Mouse (Mus musculus): ENCODE results near the gene Fbxl8. TPM values are rescaled to one million over a fixed set of nuclear protein-coding genes. Genes with fewer than 3 reads are reported as not detected.
"Not testable (repeated sequence)": the region's sequence is repeated elsewhere in the genome, so short reads cannot be mapped to it uniquely, and the experiment has no call there.

Gene Fbxl8
- polyA plus RNA-seq (2015; fragmentation: Nextera tagmentation; extraction: Ambion mirVana): 3.2 and 3.3 TPM in 2 replicates

GRCm38 (mm10) chr8:105264024-105264982 is at the start of gene Fbxl8, which contains the start of gene Tradd:
Fbxl8 (plus strand) TSS chr8:105264648.
Tradd (minus strand) TSS chr8:105264609.
- Histone ChIP-seq H3K4me2 (peak within 1 kb of the TSS; percentile 96), H3K9me3 (0 out of 2 replicates have a peak, but pooled peaks cover 6% of the 10 kb centered on the region), H3K27ac (replicated peaks) (no peak within 1 kb of the TSS), H3K9ac (peak within 1 kb of the TSS; percentile 88), H3K36me3 (no peaks in the 10 kb centered on the region), H3K4me1 (peaks cover 39% of the 10 kb centered on the region), H3K4me3 (peak within 1 kb of the TSS; percentile 84), H3K27me3 (replicated peaks) (peaks cover 85% of the 10 kb centered on the region)
- 0 out of 2 replicates have a peak, but pooled peaks have one; percentile 30 for ATAC-seq (ENCODE audit: extremely low read depth, insufficient number of reproducible peaks, low FRiP score, low TSS enrichment)
- WGBS: 1% methylated on average over 54 of the region's 54 CpGs

GRCm38 (mm10) chr8:105217926-105218522 is 46.4 kb upstream of the Fbxl8 start:
- H3K9me3 ChIP-seq: no peaks in the 10 kb centered on the region
- ATAC-seq (ENCODE audit: extremely low read depth, insufficient number of reproducible peaks, low FRiP score, low TSS enrichment): no peak
- H3K4me2 ChIP-seq: no peak overlapping the region
- peaks cover 34% of the 10 kb centered on the region for H3K36me3 ChIP-seq
- H3K4me1 ChIP-seq: no peaks in the 10 kb centered on the region
- 72% methylated on average over 5 of the region's 5 CpGs for WGBS
- no peaks in the 10 kb centered on the region for H3K27me3 ChIP-seq (replicated peaks)
- no peak overlapping the region for H3K4me3 ChIP-seq
- no peak overlapping the region for H3K27ac ChIP-seq (replicated peaks)
- H3K9ac ChIP-seq: no peak overlapping the region

- WGBS: 68% methylated on average over 7 of the region's 7 CpGs
- H3K4me2 ChIP-seq: peak overlapping the region; percentile 82
- no peak for ATAC-seq (ENCODE audit: extremely low read depth, insufficient number of reproducible peaks, low FRiP score, low TSS enrichment)
- H3K36me3 ChIP-seq: no peaks in the 10 kb centered on the region
- peak overlapping the region; percentile 87; the same call in 1 of the 2 replicates for H3K9ac ChIP-seq
- H3K27me3 ChIP-seq (replicated peaks): no peaks in the 10 kb centered on the region
- no peaks in the 10 kb centered on the region for H3K9me3 ChIP-seq
- peak overlapping the region; percentile 92; the same call in 1 of the 2 replicates for H3K27ac ChIP-seq (replicated peaks)
- no peak overlapping the region for H3K4me3 ChIP-seq
- H3K4me1 ChIP-seq: peaks cover 18% of the 10 kb centered on the region
Observed at GRCm38 (mm10) chr8:105223850-105224249, 40.6 kb upstream of the Fbxl8 start.

GRCm38 (mm10) chr8:105224413-105225271 is 39.8 kb upstream of the Fbxl8 start, which contains the start of gene D230025D16Rik:
D230025D16Rik (plus strand) TSS chr8:105225145.
- Histone ChIP-seq H3K36me3 (no peaks in the 10 kb centered on the region), H3K9me3 (no peaks in the 10 kb centered on the region), H3K4me2 (peak within 1 kb of the TSS; percentile 82), H3K4me1 (peaks cover 18% of the 10 kb centered on the region), H3K27ac (replicated peaks) (peak within 1 kb of the TSS; percentile 92), H3K9ac (peak within 1 kb of the TSS; percentile 87), H3K4me3 (peak within 1 kb of the TSS; percentile 70), H3K27me3 (replicated peaks) (no peaks in the 10 kb centered on the region)
- WGBS: 3% methylated on average over 34 of the region's 34 CpGs
- peak; percentile 89; the same call in 1 of the 2 replicates for ATAC-seq (ENCODE audit: extremely low read depth, insufficient number of reproducible peaks, low FRiP score, low TSS enrichment)

GRCm38 (mm10) chr8:105225272-105225593 is 39.2 kb upstream of the Fbxl8 start:
- peak overlapping the region; percentile 82 for H3K4me2 ChIP-seq
- under 1% methylated on average over 27 of the region's 27 CpGs for WGBS
- H3K4me1 ChIP-seq: peaks cover 18% of the 10 kb centered on the region
- no peaks in the 10 kb centered on the region for H3K36me3 ChIP-seq
- no peaks in the 10 kb centered on the region for H3K9me3 ChIP-seq
- ATAC-seq (ENCODE audit: extremely low read depth, insufficient number of reproducible peaks, low FRiP score, low TSS enrichment): no peak; the same call in none of the 2 replicates
- H3K4me3 ChIP-seq: peak overlapping the region; percentile 70
- no peaks in the 10 kb centered on the region for H3K27me3 ChIP-seq (replicated peaks)
- peak overlapping the region; percentile 87 for H3K9ac ChIP-seq
- peak overlapping the region; percentile 92 for H3K27ac ChIP-seq (replicated peaks)

- H3K27ac ChIP-seq (replicated peaks): peak overlapping the region; percentile 92; the same call in 1 of the 2 replicates
- peak overlapping the region; percentile 70 for H3K4me3 ChIP-seq
- WGBS: 25% methylated on average over 6 of the region's 6 CpGs
- ATAC-seq (ENCODE audit: extremely low read depth, insufficient number of reproducible peaks, low FRiP score, low TSS enrichment): no peak
- no peaks in the 10 kb centered on the region for H3K36me3 ChIP-seq
- peak overlapping the region; percentile 82 for H3K4me2 ChIP-seq
- peaks cover 21% of the 10 kb centered on the region for H3K4me1 ChIP-seq
- H3K9ac ChIP-seq: peak overlapping the region; percentile 87
- H3K9me3 ChIP-seq: no peaks in the 10 kb centered on the region
- no peaks in the 10 kb centered on the region for H3K27me3 ChIP-seq (replicated peaks)
Observed at GRCm38 (mm10) chr8:105225917-105226316, 38.5 kb upstream of the Fbxl8 start.

- no peak overlapping the region for H3K9ac ChIP-seq
- no peak for ATAC-seq (ENCODE audit: extremely low read depth, insufficient number of reproducible peaks, low FRiP score, low TSS enrichment)
- no peak overlapping the region for H3K27ac ChIP-seq (replicated peaks)
Observed at GRCm38 (mm10) chr8:105231503-105232320, 32.7 kb upstream of the Fbxl8 start.

GRCm38 (mm10) chr8:105232321-105232693 is 32.1 kb upstream of the Fbxl8 start:
- not testable (repeated sequence) for ATAC-seq (ENCODE audit: extremely low read depth, insufficient number of reproducible peaks, low FRiP score, low TSS enrichment); H3K27me3 ChIP-seq (replicated peaks); H3K4me2 ChIP-seq; H3K4me3 ChIP-seq; H3K9me3 ChIP-seq; H3K27ac ChIP-seq (replicated peaks); H3K4me1 ChIP-seq; H3K9ac ChIP-seq
- 90% methylated on average over 4 of the region's 4 CpGs for WGBS
- H3K36me3 ChIP-seq: peaks cover 19% of the 10 kb centered on the region

More at GRCm38 (mm10) chr8:105231503-105232320, 32.7 kb upstream of the Fbxl8 start:
- WGBS: 80% methylated on average over 12 of the region's 12 CpGs
- 0 out of 2 replicates have a peak, but pooled peaks cover 7% of the 10 kb centered on the region for H3K4me1 ChIP-seq
- no peaks in the 10 kb centered on the region for H3K9me3 ChIP-seq
- no peaks in the 10 kb centered on the region for H3K27me3 ChIP-seq (replicated peaks)
- H3K4me2 ChIP-seq: no peak overlapping the region
- peaks cover 19% of the 10 kb centered on the region for H3K36me3 ChIP-seq
- H3K4me3 ChIP-seq: no peak overlapping the region

GRCm38 (mm10) chr8:105233126-105233935 is 31.1 kb upstream of the Fbxl8 start:
- Histone ChIP-seq H3K4me1 (0 out of 2 replicates have a peak, but pooled peaks cover 7% of the 10 kb centered on the region), H3K9me3 (no peaks in the 10 kb centered on the region), H3K27ac (replicated peaks) (no peak overlapping the region), H3K4me3 (no peak overlapping the region), H3K4me2 (no peak overlapping the region), H3K9ac (no peak overlapping the region), H3K27me3 (replicated peaks) (no peaks in the 10 kb centered on the region), H3K36me3 (peaks cover 20% of the 10 kb centered on the region)
- WGBS: 79% methylated on average over 1 of the region's 1 CpGs
- no peak for ATAC-seq (ENCODE audit: extremely low read depth, insufficient number of reproducible peaks, low FRiP score, low TSS enrichment)

All from heart, embryonic 13.5 days (tissue).